In genomic region chr10:127480833-127481813, GRCm38 (mm10) we compare ENCODE assay signal across 9 mouse cellular contexts. TPM values are rescaled to one million over a fixed set of nuclear protein-coding genes. Genes with fewer than 3 reads are reported as not detected.
DNase-seq lines count a peak whose midpoint lies in the region; ATAC-seq lines count a peak whose summit lies in the region.
"Had no signal": no experiment of that assay in that cellular context is flagged by ENCODE, and none has a peak within 500 bp of the region (broad histone marks: within the 10 kb centered on the region; RNA-seq: fewer than 3 reads in every experiment).

No protein-coding gene starts in this region.

- H3K4me2 ChIP-seq in forebrain, embryonic 11.5 days (ENCODE audit: low read depth, low read length, severe bottlenecking) = no peak overlapping the region
- H3K4me2 ChIP-seq in forebrain, embryonic 15.5 days (replicated peaks) = no peak overlapping the region

- H3K36me3 ChIP-seq in forebrain, embryonic 11.5 days (ENCODE audit: control insufficient read depth, insufficient read depth, low read length) = peaks cover 7% of the 10 kb centered on the region; the same call in 1 of the 2 replicates
- peaks cover 65% of the 10 kb centered on the region for H3K36me3 ChIP-seq in forebrain, embryonic 15.5 days

- WGBS in forebrain, embryonic 11.5 days = 90% methylated on average over 19 of the region's 19 CpGs
- 88% methylated on average over 19 of the region's 19 CpGs for WGBS in forebrain, embryonic 15.5 days

- DNase-seq in 3T3-L1 (ENCODE audit: low read depth, low spot score) = peak; percentile 94
- DNase-seq in ES-CJ7 (ENCODE audit: low read depth, low spot score) = peak; percentile 23
- peak; percentile 66 to 69 for DNase-seq in frontal cortex, postnatal 36 days (ENCODE audit: low spot score in 2 of 2)
- peak; percentile 82 for DNase-seq in kidney, postnatal 10 days
- peak; percentile 38 to 59 for DNase-seq in lung, adult 18-20 months
- DNase-seq in skeletal muscle tissue, adult 2 months (ENCODE audit: low read depth, low spot score) = peak; percentile 27
- DNase-seq in forebrain, embryonic 11.5 days (ENCODE audit: low spot score) = no peak

- no peak for ATAC-seq in forebrain, embryonic 11.5 days (replicated peaks; ENCODE audit: low FRiP score)
- no peak for ATAC-seq in forebrain, embryonic 15.5 days (replicated peaks)

- no peak overlapping the region for H3K27ac ChIP-seq in forebrain, embryonic 11.5 days (ENCODE audit: low read depth, low read length)
- H3K27ac ChIP-seq in forebrain, embryonic 15.5 days (replicated peaks) = no peak overlapping the region

- no peaks in the 10 kb centered on the region for H3K9me3 ChIP-seq in forebrain, embryonic 11.5 days (ENCODE audit: control insufficient read depth, low read length)
- H3K9me3 ChIP-seq in forebrain, embryonic 15.5 days = no peaks in the 10 kb centered on the region
- H3K9me3 ChIP-seq: megakaryocyte, embryonic 14.5 days had no signal

- no peaks in the 10 kb centered on the region for H3K4me1 ChIP-seq in forebrain, embryonic 11.5 days (replicated peaks; ENCODE audit: control insufficient read depth, insufficient read depth, low read length)
- H3K4me1 ChIP-seq in forebrain, embryonic 15.5 days = no peaks in the 10 kb centered on the region

- H3K27me3 ChIP-seq in forebrain, embryonic 11.5 days (ENCODE audit: control insufficient read depth, insufficient read depth, low read length) = no peaks in the 10 kb centered on the region
- no peaks in the 10 kb centered on the region for H3K27me3 ChIP-seq in forebrain, embryonic 15.5 days
- H3K27me3 ChIP-seq: megakaryocyte, embryonic 14.5 days had no signal

- H3K9ac ChIP-seq in forebrain, embryonic 11.5 days (ENCODE audit: low read length) = no peak overlapping the region
- H3K9ac ChIP-seq in forebrain, embryonic 15.5 days (replicated peaks) = no peak overlapping the region

- no peak overlapping the region for H3K4me3 ChIP-seq in forebrain, embryonic 11.5 days (ENCODE audit: low read depth, low read length)
- no peak overlapping the region for H3K4me3 ChIP-seq in forebrain, embryonic 15.5 days
- H3K4me3 ChIP-seq: megakaryocyte, embryonic 14.5 days had no signal

RNA-seq across cellular contexts. Expression of gene Stac3, which starts 20.4 kb away (rescaled TPM):
- not detected in 2 replicates for polyA plus RNA-seq in forebrain, embryonic 11.5 days (2014; fragmentation: Nextera tagmentation; extraction: Ambion mirVana)
- 1.5 and 1.6 TPM in 2 replicates for polyA plus RNA-seq in forebrain, embryonic 15.5 days (2015; fragmentation: Nextera tagmentation; extraction: Ambion mirVana)

RNA-seq across cellular contexts. Expression of gene Ndufa4l2, which starts 33.6 kb away (rescaled TPM):
- 5.9 and 6.1 TPM in 2 replicates for polyA plus RNA-seq in forebrain, embryonic 11.5 days (2014; fragmentation: Nextera tagmentation; extraction: Ambion mirVana)
- polyA plus RNA-seq in forebrain, embryonic 15.5 days (2015; fragmentation: Nextera tagmentation; extraction: Ambion mirVana) = 17.1 and 18.0 TPM in 2 replicates

RNA-seq across cellular contexts. Expression of gene Shmt2, which starts 41.1 kb away (rescaled TPM):
- polyA plus RNA-seq in forebrain, embryonic 11.5 days (2014; fragmentation: Nextera tagmentation; extraction: Ambion mirVana) = 112 and 123 TPM in 2 replicates
- polyA plus RNA-seq in forebrain, embryonic 15.5 days (2015; fragmentation: Nextera tagmentation; extraction: Ambion mirVana) = 75.2 and 78.5 TPM in 2 replicates

RNA-seq across cellular contexts. Expression of gene Nxph4, which starts 53.2 kb away (rescaled TPM):
- 37.6 and 40.4 TPM in 2 replicates for polyA plus RNA-seq in forebrain, embryonic 11.5 days (2014; fragmentation: Nextera tagmentation; extraction: Ambion mirVana)
- polyA plus RNA-seq in forebrain, embryonic 15.5 days (2015; fragmentation: Nextera tagmentation; extraction: Ambion mirVana) = 38.9 and 40.2 TPM in 2 replicates
